Mouse (Mus musculus): ENCODE data around the gene Cyb5r1. TPM values are rescaled to one million over a fixed set of nuclear protein-coding genes. Genes with fewer than 3 reads are reported as not detected.

Gene Cyb5r1
- polyA plus RNA-seq, 1 experiment = 40.5 TPM

GRCm38 (mm10) chr1:134368777-134369337 lies 36.5 kb upstream of the Cyb5r1 start:
- TF ChIP-seq CTCF (IDR thresholded peaks at IDR 0.05; ENCODE audit: control insufficient read depth, insufficient read depth, insufficient replicate concordance, low read depth, low read length) = no peak
- TF ChIP-seq POLR2A (IDR thresholded peaks at IDR 0.05; ENCODE audit: control insufficient read depth, low read depth, low read length) = no peak
- H3K4me1 ChIP-seq (ENCODE audit: control insufficient read depth, insufficient read depth, low read length) = no peaks in the 10 kb centered on the region
- peak overlapping the region; percentile 9; the same call in 1 of the 2 replicates for H3K27ac ChIP-seq (ENCODE audit: control insufficient read depth, insufficient read depth, low read depth, low read length)
- H3K27me3 ChIP-seq (ENCODE audit: control insufficient read depth, insufficient read depth, low read length) = no peaks in the 10 kb centered on the region
- no peak overlapping the region for H3K4me3 ChIP-seq (ENCODE audit: control insufficient read depth, low read depth, low read length)
- no peaks in the 10 kb centered on the region for H3K36me3 ChIP-seq (ENCODE audit: control insufficient read depth, insufficient read depth, low read length)

GRCm38 (mm10) chr1:134374124-134374523 lies 31.2 kb upstream of the Cyb5r1 start:
- H3K27me3 ChIP-seq (ENCODE audit: control insufficient read depth, insufficient read depth, low read length) = no peaks in the 10 kb centered on the region
- no peak overlapping the region for H3K4me3 ChIP-seq (ENCODE audit: control insufficient read depth, low read depth, low read length)
- H3K36me3 ChIP-seq (ENCODE audit: control insufficient read depth, insufficient read depth, low read length) = no peaks in the 10 kb centered on the region
- TF ChIP-seq POLR2A (IDR thresholded peaks at IDR 0.05; ENCODE audit: control insufficient read depth, low read depth, low read length) (no peak), CTCF (IDR thresholded peaks at IDR 0.05; ENCODE audit: control insufficient read depth, insufficient read depth, insufficient replicate concordance, low read depth, low read length) (no peak)
- H3K4me1 ChIP-seq (ENCODE audit: control insufficient read depth, insufficient read depth, low read length) = no peaks in the 10 kb centered on the region
- no peak overlapping the region for H3K27ac ChIP-seq (ENCODE audit: control insufficient read depth, insufficient read depth, low read depth, low read length)

DNA sequence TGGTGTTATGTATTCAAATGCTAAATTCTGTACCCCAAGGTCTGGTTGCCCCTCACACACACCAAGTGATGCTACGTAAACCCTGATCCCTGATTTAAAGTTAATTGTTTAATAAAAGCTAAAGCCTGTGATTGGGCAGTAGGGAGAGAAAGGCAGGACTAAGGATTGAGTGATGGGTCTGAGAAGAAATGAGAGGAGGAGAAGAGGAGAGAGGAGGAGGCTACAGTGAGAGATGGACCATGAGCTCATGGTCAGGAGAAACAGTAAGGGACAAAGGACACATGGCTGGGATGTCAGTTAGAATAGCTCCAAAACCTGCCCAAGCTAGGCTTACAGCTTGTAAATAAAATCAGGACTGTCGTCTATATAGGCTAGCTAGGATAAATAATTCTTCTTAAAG lies 24.3 kb upstream of the Cyb5r1 start:
- no peaks in the 10 kb centered on the region for H3K27me3 ChIP-seq (ENCODE audit: control insufficient read depth, insufficient read depth, low read length)
- TF ChIP-seq CTCF (IDR thresholded peaks at IDR 0.05; ENCODE audit: control insufficient read depth, insufficient read depth, insufficient replicate concordance, low read depth, low read length) = no peak
- TF ChIP-seq POLR2A (IDR thresholded peaks at IDR 0.05; ENCODE audit: control insufficient read depth, low read depth, low read length) = no peak
- H3K27ac ChIP-seq (ENCODE audit: control insufficient read depth, insufficient read depth, low read depth, low read length) = no peak overlapping the region
- H3K36me3 ChIP-seq (ENCODE audit: control insufficient read depth, insufficient read depth, low read length) = no peaks in the 10 kb centered on the region
- peak overlapping the region; percentile 23; the same call in 1 of the 2 replicates for H3K4me3 ChIP-seq (ENCODE audit: control insufficient read depth, low read depth, low read length)
- H3K4me1 ChIP-seq (ENCODE audit: control insufficient read depth, insufficient read depth, low read length) = peaks cover 5% of the 10 kb centered on the region

- Histone ChIP-seq H3K27ac (ENCODE audit: control insufficient read depth, insufficient read depth, low read depth, low read length) (peak overlapping the region; percentile 7; the same call in 1 of the 2 replicates), H3K36me3 (ENCODE audit: control insufficient read depth, insufficient read depth, low read length) (no peaks in the 10 kb centered on the region), H3K4me1 (ENCODE audit: control insufficient read depth, insufficient read depth, low read length) (peaks cover 5% of the 10 kb centered on the region), H3K27me3 (ENCODE audit: control insufficient read depth, insufficient read depth, low read length) (no peaks in the 10 kb centered on the region), H3K4me3 (ENCODE audit: control insufficient read depth, low read depth, low read length) (peak overlapping the region; percentile 57)
- TF ChIP-seq POLR2A (IDR thresholded peaks at IDR 0.05; ENCODE audit: control insufficient read depth, low read depth, low read length) (peak; percentile 42; the same call in 1 of the 2 replicates), CTCF (IDR thresholded peaks at IDR 0.05; ENCODE audit: control insufficient read depth, insufficient read depth, insufficient replicate concordance, low read depth, low read length) (no peak)
These were observed 23.3 kb upstream of the Cyb5r1 start for GRCm38 (mm10) chr1:134381795-134382625.

DNA sequence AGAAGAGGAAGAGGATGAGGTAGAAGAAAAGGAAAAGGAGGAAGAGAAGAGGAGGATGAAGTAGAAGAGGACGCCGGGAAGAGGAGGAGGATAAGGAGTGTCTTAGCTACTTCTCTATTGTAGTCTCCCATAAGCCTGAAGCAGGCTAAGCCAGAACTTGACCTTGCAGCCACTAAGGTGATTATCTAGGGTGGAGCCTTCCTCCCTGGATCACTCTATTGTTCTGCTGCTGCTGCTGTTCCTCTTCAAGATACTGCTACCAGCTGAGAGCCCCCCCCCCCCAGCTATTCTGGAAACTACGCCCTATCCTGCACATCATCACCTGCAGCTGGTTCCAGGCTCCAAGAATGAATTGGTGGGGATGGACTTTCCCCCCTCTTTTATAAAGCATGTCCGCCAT lies 20.8 kb upstream of the Cyb5r1 start:
- no peaks in the 10 kb centered on the region for H3K27me3 ChIP-seq (ENCODE audit: control insufficient read depth, insufficient read depth, low read length)
- H3K27ac ChIP-seq (ENCODE audit: control insufficient read depth, insufficient read depth, low read depth, low read length) = no peak overlapping the region
- no peaks in the 10 kb centered on the region for H3K36me3 ChIP-seq (ENCODE audit: control insufficient read depth, insufficient read depth, low read length)
- TF ChIP-seq POLR2A (IDR thresholded peaks at IDR 0.05; ENCODE audit: control insufficient read depth, low read depth, low read length) (no peak), CTCF (IDR thresholded peaks at IDR 0.05; ENCODE audit: control insufficient read depth, insufficient read depth, insufficient replicate concordance, low read depth, low read length) (no peak)
- H3K4me1 ChIP-seq (ENCODE audit: control insufficient read depth, insufficient read depth, low read length) = peaks cover 5% of the 10 kb centered on the region
- H3K4me3 ChIP-seq (ENCODE audit: control insufficient read depth, low read depth, low read length) = no peak overlapping the region; the same call in 1 of the 2 replicates

DNA sequence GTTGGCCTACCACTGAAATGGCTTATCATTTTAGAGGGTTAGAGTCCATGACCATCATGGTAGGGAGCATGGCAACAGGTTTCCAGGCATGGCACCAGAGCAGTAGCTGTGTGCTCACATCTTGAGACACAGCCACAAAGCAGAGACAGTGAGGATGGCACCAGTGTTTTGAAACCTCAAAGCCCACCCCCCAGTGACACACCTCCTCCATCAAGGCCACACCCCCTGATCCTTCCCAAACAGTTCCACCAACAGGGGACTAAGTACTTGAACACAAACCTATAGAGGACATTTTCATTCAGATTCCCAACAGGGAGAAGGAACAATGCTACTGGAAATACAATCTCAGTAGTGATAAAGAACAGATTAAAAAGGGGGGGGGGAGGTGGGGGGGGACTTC lies 20.2 kb upstream of the Cyb5r1 start:
- no peak overlapping the region for H3K27ac ChIP-seq (ENCODE audit: control insufficient read depth, insufficient read depth, low read depth, low read length)
- H3K4me3 ChIP-seq (ENCODE audit: control insufficient read depth, low read depth, low read length) = peak overlapping the region; percentile 41
- peaks cover 5% of the 10 kb centered on the region for H3K4me1 ChIP-seq (ENCODE audit: control insufficient read depth, insufficient read depth, low read length)
- TF ChIP-seq CTCF (IDR thresholded peaks at IDR 0.05; ENCODE audit: control insufficient read depth, insufficient read depth, insufficient replicate concordance, low read depth, low read length) (no peak), POLR2A (IDR thresholded peaks at IDR 0.05; ENCODE audit: control insufficient read depth, low read depth, low read length) (no peak)
- H3K27me3 ChIP-seq (ENCODE audit: control insufficient read depth, insufficient read depth, low read length) = no peaks in the 10 kb centered on the region
- no peaks in the 10 kb centered on the region for H3K36me3 ChIP-seq (ENCODE audit: control insufficient read depth, insufficient read depth, low read length)

GRCm38 (mm10) chr1:134385666-134386065 lies 19.7 kb upstream of the Cyb5r1 start, which contains the start of gene 4933406M09Rik:
Gene 4933406M09Rik, plus strand, starts transcription at chr1:134385940.
- H3K4me3 ChIP-seq (ENCODE audit: control insufficient read depth, low read depth, low read length) = peak within 1 kb of the TSS; percentile 43
- peaks cover 5% of the 10 kb centered on the region for H3K4me1 ChIP-seq (ENCODE audit: control insufficient read depth, insufficient read depth, low read length)
- H3K36me3 ChIP-seq (ENCODE audit: control insufficient read depth, insufficient read depth, low read length) = no peaks in the 10 kb centered on the region
- TF ChIP-seq POLR2A (IDR thresholded peaks at IDR 0.05; ENCODE audit: control insufficient read depth, low read depth, low read length) (no peak; the same call in 1 of the 2 replicates), CTCF (IDR thresholded peaks at IDR 0.05; ENCODE audit: control insufficient read depth, insufficient read depth, insufficient replicate concordance, low read depth, low read length) (no peak)
- H3K27ac ChIP-seq (ENCODE audit: control insufficient read depth, insufficient read depth, low read depth, low read length) = no peak within 1 kb of the TSS
- no peaks in the 10 kb centered on the region for H3K27me3 ChIP-seq (ENCODE audit: control insufficient read depth, insufficient read depth, low read length)
